Mouse (Mus musculus): ENCODE measurements around the gene Nr1d1. TPM values are rescaled to one million over a fixed set of nuclear protein-coding genes. Genes with fewer than 3 reads are reported as not detected.
A peak's percentile ranks its signal among the peaks of the same experiment; 100 is the strongest.
"Not testable (repeated sequence)": the region's sequence is repeated elsewhere in the genome, so short reads cannot be mapped to it uniquely, and the experiment has no call there.

Gene Nr1d1
- total RNA-seq, 2 experiments from 2014 or later = 0.87 to 3.5 TPM

- ATAC-seq (replicated peaks; ENCODE audit: poor library complexity) = no peak
These were observed 35.1 kb downstream of the Nr1d1 start for GRCm38 (mm10) chr11:98740026-98740392.

GRCm38 (mm10) chr11:98738925-98739324, 36.2 kb downstream of the Nr1d1 start:
- 0 out of 2 replicates have a peak, but pooled peaks have one; percentile 8 for ATAC-seq (replicated peaks; ENCODE audit: poor library complexity)

DNA sequence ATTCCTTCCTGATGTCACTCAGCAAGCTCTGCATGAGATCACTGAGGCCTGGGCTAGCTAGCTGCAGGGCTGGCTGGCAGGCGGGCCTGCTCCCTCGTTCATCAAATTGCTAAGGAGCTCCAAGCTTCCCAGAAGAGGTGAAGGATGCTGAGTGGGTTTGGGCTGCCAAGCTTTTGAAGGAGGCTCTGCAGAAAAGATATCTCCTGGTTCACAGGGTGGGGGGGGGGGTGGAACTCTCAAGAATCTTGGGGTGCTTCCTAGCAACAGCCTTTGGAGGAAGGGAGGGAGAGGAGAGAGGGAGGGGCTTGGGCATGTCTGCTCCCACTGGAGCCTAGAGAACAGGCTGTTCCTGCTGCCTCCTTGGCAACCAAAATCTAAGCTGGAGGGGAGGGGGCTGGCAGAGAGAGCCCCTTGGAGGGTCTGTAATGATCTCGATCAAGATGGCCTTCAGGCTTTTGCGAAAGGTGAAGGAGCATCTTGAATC, 36.7 kb downstream of the Nr1d1 start:
- ATAC-seq (replicated peaks; ENCODE audit: poor library complexity) = no peak

- not testable (repeated sequence) for ATAC-seq (replicated peaks; ENCODE audit: poor library complexity)
These were observed 37.9 kb downstream of the Nr1d1 start for GRCm38 (mm10) chr11:98737220-98737619.

DNA sequence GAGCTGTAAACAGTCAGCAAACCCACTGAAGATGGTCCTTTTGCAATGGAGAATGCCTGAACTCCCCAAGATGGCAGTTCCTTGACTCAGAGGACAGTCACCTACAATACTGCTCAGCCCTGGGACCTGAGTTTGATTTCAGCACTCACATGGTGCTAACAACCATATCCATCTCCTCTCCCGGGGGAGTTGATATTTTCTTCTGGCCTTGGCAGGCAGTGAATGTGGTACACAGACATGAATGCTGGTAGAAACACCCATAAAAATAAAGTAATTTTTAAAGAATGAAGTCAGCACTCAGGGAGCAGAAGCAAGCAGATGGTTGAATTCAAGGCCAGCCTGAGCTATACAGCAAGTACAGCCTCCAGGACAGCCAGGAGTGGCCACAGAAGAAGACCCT, 39.0 kb downstream of the Nr1d1 start:
- no peak for ATAC-seq (replicated peaks; ENCODE audit: poor library complexity)

- ATAC-seq (replicated peaks; ENCODE audit: poor library complexity) = no peak
These were observed 40.0 kb downstream of the Nr1d1 start for GRCm38 (mm10) chr11:98735111-98735510.

GRCm38 (mm10) chr11:98734020-98734419, 41.1 kb downstream of the Nr1d1 start:
- ATAC-seq (replicated peaks; ENCODE audit: poor library complexity) = no peak

GRCm38 (mm10) chr11:98731134-98731533, 44.0 kb downstream of the Nr1d1 start:
- no peak for ATAC-seq (replicated peaks; ENCODE audit: poor library complexity)

GRCm38 (mm10) chr11:98730727-98731126, 44.4 kb downstream of the Nr1d1 start:
- ATAC-seq (replicated peaks; ENCODE audit: poor library complexity) = no peak

DNA sequence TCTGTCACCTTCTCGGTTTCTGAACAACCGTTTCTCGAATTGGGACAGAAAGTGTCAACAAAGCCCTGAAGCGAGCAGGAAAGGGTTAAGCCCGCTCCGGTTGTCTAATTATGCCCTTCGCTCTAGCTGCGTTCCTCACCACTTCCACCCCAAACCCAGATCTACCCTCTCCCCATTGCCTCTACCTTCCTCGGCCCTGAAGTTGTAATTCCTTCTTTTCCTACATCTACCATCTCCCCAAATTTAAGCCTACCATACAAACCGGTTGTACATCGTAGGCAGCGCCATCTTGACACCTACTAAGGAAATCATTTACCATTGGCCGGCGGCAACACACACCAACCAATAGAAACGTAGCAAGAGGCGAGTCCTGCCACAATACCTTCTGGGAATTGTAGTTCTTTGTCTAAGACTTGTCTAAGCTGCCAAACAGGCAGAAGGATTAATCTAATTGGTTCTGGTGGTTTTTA, 46.0 kb downstream of the Nr1d1 start, which contains the start of gene Med24:
Gene Med24, minus strand, starts transcription at position 317 of the 470 bp plus-strand sequence.
- ATAC-seq (replicated peaks; ENCODE audit: poor library complexity) = peak; percentile 100

GRCm38 (mm10) chr11:98725926-98726506, 49.1 kb downstream of the Nr1d1 start:
- no peak for ATAC-seq (replicated peaks; ENCODE audit: poor library complexity)

DNA sequence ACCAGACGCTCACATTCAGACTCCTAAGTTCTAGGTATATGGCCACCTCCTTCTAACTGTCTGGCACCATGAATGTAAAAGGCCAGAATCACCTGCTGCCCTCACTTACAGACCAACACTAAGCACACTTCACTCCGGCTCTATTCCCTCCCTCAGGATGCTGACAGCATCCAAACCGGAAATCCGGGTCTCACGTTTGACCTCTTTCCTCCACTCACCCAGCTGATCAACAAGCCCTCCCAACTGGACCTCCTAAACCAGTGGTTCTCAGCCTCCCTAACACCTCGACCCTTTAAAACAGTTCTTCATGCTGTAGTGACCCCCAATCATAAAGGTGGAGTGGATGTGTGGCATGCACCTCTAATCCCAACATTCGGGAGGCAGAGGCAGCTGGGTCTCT, 52.0 kb downstream of the Nr1d1 start:
- ATAC-seq (replicated peaks; ENCODE audit: poor library complexity) = no peak

- no peak for ATAC-seq (replicated peaks; ENCODE audit: poor library complexity)
These were observed 53.5 kb downstream of the Nr1d1 start for GRCm38 (mm10) chr11:98721458-98722226.

DNA sequence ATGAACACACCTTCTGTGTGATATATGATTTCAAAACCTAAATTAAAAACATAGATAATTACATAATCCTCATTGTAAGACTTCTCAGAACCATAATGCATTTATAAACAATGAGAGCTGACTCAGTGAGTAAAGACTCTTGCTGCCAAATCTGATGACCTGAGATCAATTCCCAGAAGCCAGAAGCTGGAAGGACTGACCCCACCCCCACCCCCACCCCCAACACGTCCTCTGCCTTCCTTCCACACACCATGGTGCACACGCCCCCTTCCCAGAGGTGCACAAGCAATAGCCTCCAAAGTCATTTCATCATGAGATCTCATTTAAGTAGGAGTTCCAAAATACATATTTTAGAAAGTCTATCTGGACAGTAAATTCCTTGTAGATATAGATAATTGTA, 54.4 kb downstream of the Nr1d1 start:
- ATAC-seq (replicated peaks; ENCODE audit: poor library complexity) = no peak

Other genes starting within 250 kb of the Nr1d1 start
- gene Ikzf3, start 229.3 kb downstream of the Nr1d1 start, total RNA-seq (2015) = 1.2 TPM in 2 replicates
- 0.17 and 0.44 TPM in 2 replicates for gene Ikzf3, start 229.3 kb downstream of the Nr1d1 start, total RNA-seq (2017)
- 0.17 TPM in 1 of 2 replicates, not detected in the other for gene Zpbp2, start 224.2 kb downstream of the Nr1d1 start, total RNA-seq (2015)
- 0.10 TPM in 1 of 2 replicates, not detected in the other for gene Zpbp2, start 224.2 kb downstream of the Nr1d1 start, total RNA-seq (2017)
- 5.5 and 7.7 TPM in 2 replicates for gene Ormdl3, start 188.0 kb downstream of the Nr1d1 start, total RNA-seq (2015)
- 7.2 and 10.6 TPM in 2 replicates for gene Ormdl3, start 188.0 kb downstream of the Nr1d1 start, total RNA-seq (2017)
- not detected in 2 replicates for gene Lrrc3c, start 177.0 kb downstream of the Nr1d1 start, total RNA-seq (2015)
- not detected in 2 replicates for gene Lrrc3c, start 177.0 kb downstream of the Nr1d1 start, total RNA-seq (2017)
- 9.7 and 12.5 TPM in 2 replicates for gene Gm12355, start 149.7 kb downstream of the Nr1d1 start, total RNA-seq (2015)
- 3.2 and 5.2 TPM in 2 replicates for gene Gm12355, start 149.7 kb downstream of the Nr1d1 start, total RNA-seq (2017)
- gene Gsdma3, start 149.0 kb downstream of the Nr1d1 start, total RNA-seq (2015) = not detected in 2 replicates
- not detected in 2 replicates for gene Gsdma3, start 149.0 kb downstream of the Nr1d1 start, total RNA-seq (2017)
- not detected in 2 replicates for gene Gsdma2, start 128.6 kb downstream of the Nr1d1 start, total RNA-seq (2015)
- gene Gsdma2, start 128.6 kb downstream of the Nr1d1 start, total RNA-seq (2017) = not detected in 2 replicates
- not detected in 2 replicates for gene Gsdma, start 111.0 kb downstream of the Nr1d1 start, total RNA-seq (2015)
- gene Gsdma, start 111.0 kb downstream of the Nr1d1 start, total RNA-seq (2017) = not detected in 2 replicates
- 38.0 and 38.6 TPM in 2 replicates for gene Psmd3, start 92.8 kb downstream of the Nr1d1 start, total RNA-seq (2015)
- gene Psmd3, start 92.8 kb downstream of the Nr1d1 start, total RNA-seq (2017) = 70.9 and 71.9 TPM in 2 replicates
- gene Csf3, start 74.1 kb downstream of the Nr1d1 start, total RNA-seq (2015) = not detected in 2 replicates
- not detected in 2 replicates for gene Csf3, start 74.1 kb downstream of the Nr1d1 start, total RNA-seq (2017)
- gene Med24, start 45.9 kb downstream of the Nr1d1 start, total RNA-seq (2015) = 28.7 and 30.9 TPM in 2 replicates
- gene Med24, start 45.9 kb downstream of the Nr1d1 start, total RNA-seq (2017) = 36.2 and 46.3 TPM in 2 replicates
- gene Thra, start 34.7 kb downstream of the Nr1d1 start, total RNA-seq (2015) = 34.2 and 34.6 TPM in 2 replicates
- 21.8 and 25.3 TPM in 2 replicates for gene Thra, start 34.7 kb downstream of the Nr1d1 start, total RNA-seq (2017)
- 60.8 and 62.0 TPM in 2 replicates for gene Msl1, start 20.2 kb upstream of the Nr1d1 start, total RNA-seq (2015)
- gene Msl1, start 20.2 kb upstream of the Nr1d1 start, total RNA-seq (2017) = 76.3 and 99.9 TPM in 2 replicates
- gene Casc3, start 29.6 kb upstream of the Nr1d1 start, total RNA-seq (2015) = 38.3 and 39.0 TPM in 2 replicates
- 18.3 and 31.7 TPM in 2 replicates for gene Casc3, start 29.6 kb upstream of the Nr1d1 start, total RNA-seq (2017)
- 0.24 and 1.8 TPM in 2 replicates for gene Rapgefl1, start 61.5 kb upstream of the Nr1d1 start, total RNA-seq (2015)
- gene Rapgefl1, start 61.5 kb upstream of the Nr1d1 start, total RNA-seq (2017) = not detected in 2 replicates
- 15.0 and 17.1 TPM in 2 replicates for gene Wipf2, start 88.3 kb upstream of the Nr1d1 start, total RNA-seq (2015)
- gene Wipf2, start 88.3 kb upstream of the Nr1d1 start, total RNA-seq (2017) = 3.0 and 3.6 TPM in 2 replicates
- 42.6 and 56.1 TPM in 2 replicates for gene Cdc6, start 132.5 kb upstream of the Nr1d1 start, total RNA-seq (2015)
- gene Cdc6, start 132.5 kb upstream of the Nr1d1 start, total RNA-seq (2017) = 40.7 and 44.1 TPM in 2 replicates
- 4.4 and 5.9 TPM in 2 replicates for gene Rara, start 152.5 kb upstream of the Nr1d1 start, total RNA-seq (2015)
- gene Rara, start 152.5 kb upstream of the Nr1d1 start, total RNA-seq (2017) = 1.6 and 2.2 TPM in 2 replicates
- not detected in 2 replicates for gene Gjd3, start 207.7 kb upstream of the Nr1d1 start, total RNA-seq (2015)
- not detected in 2 replicates for gene Gjd3, start 207.7 kb upstream of the Nr1d1 start, total RNA-seq (2017)
- gene Top2a, start 248.9 kb upstream of the Nr1d1 start, total RNA-seq (2015) = 284 and 285 TPM in 2 replicates
- gene Top2a, start 248.9 kb upstream of the Nr1d1 start, total RNA-seq (2017) = 584 and 646 TPM in 2 replicates